Mouse (Mus musculus) kidney, adult 2 months (tissue): ENCODE data around the gene Scp2. TPM values are rescaled to one million over a fixed set of nuclear protein-coding genes. Genes with fewer than 3 reads are reported as not detected.
"Not testable (repeated sequence)": the region's sequence is repeated elsewhere in the genome, so short reads cannot be mapped to it uniquely, and the experiment has no call there.

Source experiments
- DNase-seq: peaks from one replicate; pipeline ENCODE4 v3.0.0; 2021
- H3K27ac ChIP-seq: fragments of 200-500 bp; 2 replicates; pipeline ENCODE4 v1.5.1; 2012; ENCODE audit warnings: low read depth, low read length, control low read depth, inconsistent platforms; ENCODE audit not compliant: insufficient read depth
- H3K27me3 ChIP-seq: fragments of 200-500 bp; replicated peaks from 2 replicates; pipeline ENCODE4 v1.6.1; 2012; ENCODE audit warnings: mild to moderate bottlenecking, moderate library complexity, low read length, inconsistent platforms; ENCODE audit not compliant: control insufficient read depth, insufficient read depth
- H3K36me3 ChIP-seq: fragments of 200-500 bp; 2 replicates; pipeline ENCODE4 v1.6.1; 2012; ENCODE audit warnings: mild to moderate bottlenecking, moderate library complexity, low read length, inconsistent platforms; ENCODE audit not compliant: control insufficient read depth, insufficient read depth
- H3K4me1 ChIP-seq: fragments of 200-500 bp; 2 replicates; pipeline ENCODE4 v1.6.1; 2011; ENCODE audit warnings: low read length; ENCODE audit not compliant: control insufficient read depth, insufficient read depth
- H3K4me3 ChIP-seq: fragments of 200-500 bp; 2 replicates; pipeline ENCODE4 v1.5.1; 2011; ENCODE audit warnings: mild to moderate bottlenecking, low read depth, low read length, control low read depth; ENCODE audit not compliant: insufficient read depth
- CTCF ChIP-seq: fragments of 200-500 bp; conservative IDR thresholded peaks from 2 replicates; pipeline ENCODE4 v1.5.1; 2011; ENCODE audit warnings: low read depth, mild to moderate bottlenecking, control low read depth, low read length, moderate library complexity, mixed read lengths; ENCODE audit not compliant: insufficient read depth, insufficient read length
- POLR2A ChIP-seq: fragments of 200-500 bp; IDR thresholded peaks from one replicate; pipeline ENCODE4 v1.6.1; 2011; ENCODE audit warnings: low read depth, low read length, control low read depth
- WGBS: fragments of 180-500 bp; shearing (Covaris S2); methylation state at CpG from one replicate; pipeline ENCODE4 v1.1.7; 2018; 5-methylcytosine and 5-hydroxymethylcytosine counted together
- polyA plus RNA-seq: library from polyadenylated mRNA; depleted of rRNA; stranded (reverse); fragments of >200 nt; gene quantifications from 2 replicates; pipeline ENCODE4 v1.2.3, GENCODE M21; 2012

Scp2 gene
- polyA plus RNA-seq, 1 experiment, result 670 TPM

DNA sequence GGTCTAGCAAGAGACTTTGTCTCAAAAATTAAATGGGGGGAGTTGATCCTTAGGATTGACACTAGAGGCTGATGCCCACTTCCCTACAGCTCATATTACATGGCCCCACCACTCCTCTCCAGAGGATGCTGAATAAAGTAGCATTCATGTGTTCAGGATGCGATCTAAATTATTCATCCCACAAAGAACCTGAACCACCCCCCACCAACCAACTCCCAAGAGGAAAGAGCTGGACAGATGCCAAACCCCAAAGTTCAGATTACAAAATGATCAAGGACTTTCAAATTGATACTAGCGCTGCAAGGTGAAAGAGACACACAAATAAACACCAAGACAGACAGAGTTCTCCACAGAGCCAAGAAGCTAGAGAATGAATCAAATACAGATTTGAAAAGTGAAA is 65.0 kb downstream of the Scp2 start:
- H3K4me1 ChIP-seq, result no peaks in the 10 kb centered on the region
- no peaks in the 10 kb centered on the region for H3K27me3 ChIP-seq
- WGBS, result 40% methylated on average over 2 of the region's 2 CpGs
- H3K4me3 ChIP-seq, result no peak overlapping the region
- peak; percentile 28 for DNase-seq
- no peak overlapping the region for H3K27ac ChIP-seq
- TF ChIP-seq CTCF (no peak), POLR2A (no peak)
- H3K36me3 ChIP-seq, result peaks cover 2% of the 10 kb centered on the region

DNA sequence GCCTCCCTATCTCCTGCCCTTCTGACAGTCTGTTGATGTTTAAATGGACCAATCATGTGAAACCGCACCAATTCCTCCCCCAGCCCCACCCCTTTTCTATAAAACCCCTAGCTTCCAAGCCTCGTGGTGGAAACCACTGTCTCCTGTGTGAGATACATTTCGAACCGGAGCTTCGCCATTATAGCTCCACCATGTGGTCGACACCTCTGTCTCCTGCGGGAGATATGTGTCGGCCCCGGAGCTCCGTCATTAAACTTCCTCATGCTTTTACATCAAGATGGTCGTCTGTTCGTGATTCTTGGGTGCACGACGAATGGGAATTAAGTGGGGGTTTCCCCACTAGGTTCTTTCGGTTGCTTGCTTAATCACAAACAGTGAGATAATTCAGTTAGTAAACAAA is 65.6 kb downstream of the Scp2 start:
- 86% methylated on average over 15 of the region's 15 CpGs for WGBS
- H3K4me3 ChIP-seq, DNase-seq, H3K27ac ChIP-seq, H3K36me3 ChIP-seq, H3K27me3 ChIP-seq, H3K4me1 ChIP-seq: not testable (repeated sequence)

DNA sequence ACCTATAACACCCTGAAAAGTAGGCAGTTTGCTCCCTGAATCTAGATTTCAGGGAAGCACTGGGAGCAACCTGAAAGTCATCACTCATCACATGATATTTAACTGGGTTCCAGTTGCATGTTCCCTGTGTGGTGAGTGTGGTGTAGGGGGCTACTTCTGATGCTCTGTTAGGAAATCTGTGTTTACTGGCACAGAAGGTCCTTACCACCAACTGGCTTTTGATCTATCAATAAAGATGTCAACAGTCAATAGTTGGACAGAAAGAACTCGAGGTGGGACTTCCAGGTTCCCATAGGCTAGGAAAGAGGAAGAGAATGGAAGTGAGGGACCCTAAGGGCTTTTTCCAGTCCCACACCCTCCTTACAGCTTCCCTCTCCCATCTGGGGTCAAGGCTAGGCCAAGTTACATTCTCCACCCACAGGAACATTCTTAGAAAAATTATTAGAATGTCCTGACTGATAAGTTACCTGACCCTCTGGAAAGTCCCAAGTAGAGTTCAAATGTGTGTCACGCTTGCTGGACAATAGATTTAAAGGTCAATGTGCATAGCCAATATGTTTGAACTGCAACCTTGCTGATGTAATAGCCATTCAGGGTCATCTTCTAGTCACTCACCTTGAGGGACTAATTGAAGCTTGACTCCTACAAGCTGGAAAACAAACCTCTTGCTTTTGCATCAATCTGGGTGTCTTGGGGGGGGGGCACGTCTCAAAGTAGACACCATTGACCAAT is 67.4 kb downstream of the Scp2 start:
- no peak for DNase-seq

DNA sequence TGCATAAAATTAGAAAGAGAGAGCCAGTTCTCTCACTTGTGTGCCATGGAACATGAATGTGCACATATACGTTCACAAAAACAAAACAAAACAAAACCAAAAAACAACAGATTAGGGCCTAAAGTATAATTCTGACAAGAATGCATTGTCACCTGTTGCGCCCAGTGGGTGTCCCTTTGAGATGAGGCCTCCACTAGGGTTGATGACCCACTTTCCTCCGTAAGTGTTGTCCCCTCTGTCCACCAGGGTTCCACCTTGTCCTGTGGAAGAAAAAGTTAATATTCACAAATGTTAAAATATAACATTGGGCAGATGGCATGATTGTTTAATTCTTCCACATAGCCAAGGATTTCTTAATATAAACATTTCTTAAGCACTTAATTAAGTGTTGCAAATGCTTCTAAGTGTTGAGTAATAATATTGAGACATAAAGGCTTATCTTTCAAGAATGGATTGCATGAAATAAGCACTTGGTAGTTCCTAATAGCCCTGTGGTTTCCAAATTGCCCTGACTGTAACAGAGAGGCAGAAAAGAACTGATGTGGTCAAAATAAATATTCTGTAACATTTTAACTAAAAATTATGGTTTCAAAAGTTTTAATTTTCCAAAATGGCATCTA is 70.5 kb downstream of the Scp2 start:
- Histone ChIP-seq H3K27me3 (no peaks in the 10 kb centered on the region), H3K4me3 (no peak overlapping the region), H3K4me1 (no peaks in the 10 kb centered on the region; the same call in 1 of the 2 replicates), H3K36me3 (peaks cover 4% of the 10 kb centered on the region; the same call in 1 of the 2 replicates), H3K27ac (no peak overlapping the region)
- TF ChIP-seq CTCF, result no peak
- no peak for TF ChIP-seq POLR2A
- DNase-seq, result no peak
- 76% methylated on average over 3 of the region's 3 CpGs for WGBS

More for the DNA sequence above, 67.4 kb downstream of the Scp2 start:
- no peaks in the 10 kb centered on the region for H3K4me1 ChIP-seq
- 74% methylated on average over 3 of the region's 3 CpGs for WGBS
- no peaks in the 10 kb centered on the region for H3K27me3 ChIP-seq
- no peak overlapping the region for H3K4me3 ChIP-seq
- no peaks in the 10 kb centered on the region; the same call in 1 of the 2 replicates for H3K36me3 ChIP-seq
- no peak for TF ChIP-seq CTCF
- no peak for TF ChIP-seq POLR2A
- H3K27ac ChIP-seq, result no peak overlapping the region

DNA sequence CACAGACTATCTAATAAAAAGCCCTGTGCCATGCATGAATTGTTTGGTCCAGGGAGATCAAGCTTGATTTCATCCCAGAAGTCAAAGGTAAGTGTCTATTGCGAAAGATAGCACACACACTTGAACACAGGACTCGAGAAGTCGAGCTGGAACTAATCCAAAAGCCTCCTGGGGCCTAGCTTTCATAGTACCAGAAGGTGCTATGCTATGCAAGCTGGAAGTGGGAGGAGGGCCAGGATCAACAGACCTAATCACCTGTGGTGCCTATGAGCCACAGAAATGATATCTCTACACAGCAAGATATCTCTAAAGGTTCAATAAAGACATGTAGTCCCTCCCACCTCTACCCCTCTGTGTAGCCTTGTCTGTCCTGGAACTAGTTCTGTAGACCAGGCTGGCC is 72.7 kb downstream of the Scp2 start:
- TF ChIP-seq CTCF (no peak), POLR2A (no peak)
- 68% methylated on average over 3 of the region's 3 CpGs for WGBS
- DNase-seq, result peak; percentile 80
- H3K27me3 ChIP-seq, result no peaks in the 10 kb centered on the region
- peaks cover 14% of the 10 kb centered on the region; the same call in 1 of the 2 replicates for H3K4me1 ChIP-seq
- peaks cover 7% of the 10 kb centered on the region; the same call in 1 of the 2 replicates for H3K36me3 ChIP-seq
- no peak overlapping the region; the same call in 1 of the 2 replicates for H3K27ac ChIP-seq
- H3K4me3 ChIP-seq, result no peak overlapping the region

DNA sequence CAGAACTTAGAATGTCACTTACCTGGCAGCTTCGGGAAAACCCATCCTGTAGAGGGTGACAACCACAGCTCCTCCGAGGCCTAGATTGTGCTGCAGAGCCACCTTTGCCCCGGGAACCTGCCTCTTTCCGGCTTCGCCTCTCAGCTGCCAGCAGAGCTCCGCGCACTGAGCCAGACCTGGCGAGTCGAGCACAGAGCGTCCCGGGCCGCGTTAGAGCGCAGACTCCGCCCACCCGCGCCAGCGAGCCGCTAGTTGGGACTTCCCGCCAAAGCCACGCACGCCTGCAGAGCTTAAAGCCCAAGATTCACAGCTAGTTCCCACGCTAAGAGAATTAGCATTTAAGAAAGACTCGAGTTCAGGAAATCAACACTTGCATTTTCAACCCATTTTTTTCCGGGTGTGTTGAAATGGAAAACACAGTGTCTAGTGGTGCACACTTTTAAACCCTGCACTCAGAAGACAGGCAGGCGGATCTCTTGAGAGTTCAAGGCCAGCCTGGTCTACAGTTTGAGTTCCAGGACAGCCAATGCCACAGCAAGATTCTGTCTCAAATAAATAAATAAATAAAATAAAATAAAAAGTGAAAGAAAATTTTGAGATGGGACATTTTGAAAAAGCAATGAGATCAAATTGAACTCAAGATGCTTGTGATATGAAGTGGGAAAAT is 73.4 kb downstream of the Scp2 start:
- Histone ChIP-seq H3K4me1 (peaks cover 14% of the 10 kb centered on the region; the same call in 1 of the 2 replicates), H3K36me3 (peaks cover 7% of the 10 kb centered on the region; the same call in 1 of the 2 replicates), H3K4me3 (peak overlapping the region; percentile 80), H3K27me3 (no peaks in the 10 kb centered on the region), H3K27ac (peak overlapping the region; percentile 93)
- DNase-seq, result peak; percentile 98
- 3% methylated on average over 26 of the region's 26 CpGs for WGBS
- TF ChIP-seq POLR2A, result peak; percentile 65
- no peak for TF ChIP-seq CTCF

DNA sequence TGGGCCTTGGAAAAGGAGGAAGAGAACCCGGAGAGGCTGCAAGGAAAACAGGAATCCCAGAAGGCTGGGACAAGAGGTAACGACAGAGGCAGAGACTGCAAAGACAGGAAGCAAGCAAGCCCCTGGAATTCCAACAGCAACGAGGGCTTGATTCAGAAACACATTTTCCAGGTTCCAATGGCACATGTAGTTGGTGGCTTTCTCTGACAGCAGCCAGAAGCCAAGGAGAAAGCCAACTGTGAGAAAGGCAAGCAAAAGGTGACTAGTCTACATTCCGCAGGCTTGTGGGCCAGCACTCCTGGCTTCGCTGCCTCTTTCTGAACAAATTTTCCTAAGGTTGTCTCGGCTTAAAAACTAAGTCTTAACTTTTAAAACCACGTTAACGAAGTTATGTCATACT is 74.1 kb downstream of the Scp2 start:
- 2% methylated on average over 8 of the region's 8 CpGs for WGBS
- DNase-seq, result no peak
- Histone ChIP-seq H3K27me3 (no peaks in the 10 kb centered on the region), H3K4me3 (peak overlapping the region; percentile 80), H3K27ac (peak overlapping the region; percentile 93), H3K36me3 (peaks cover 10% of the 10 kb centered on the region; the same call in 1 of the 2 replicates), H3K4me1 (peaks cover 19% of the 10 kb centered on the region; the same call in 1 of the 2 replicates)
- no peak for TF ChIP-seq CTCF
- no peak for TF ChIP-seq POLR2A
